Mouse (Mus musculus): ENCODE measurements around the gene Nalcn. TPM values are rescaled to one million over a fixed set of nuclear protein-coding genes. Genes with fewer than 3 reads are reported as not detected.

The Nalcn gene
- polyA plus RNA-seq, 1 experiment from 2014 or later: 2.0 TPM

GRCm38 (mm10) chr14:123566599-123566998, 60.3 kb downstream of the Nalcn start:
- Histone ChIP-seq H3K36me3 (no peaks in the 10 kb centered on the region), H3K4me3 (no peak overlapping the region), H3K27ac (replicated peaks) (no peak overlapping the region), H3K4me1 (no peaks in the 10 kb centered on the region), H3K9me3 (replicated peaks) (no peaks in the 10 kb centered on the region), H3K27me3 (ENCODE audit: low read depth, poor library complexity, severe bottlenecking) (no peaks in the 10 kb centered on the region)
- DNase-seq (ENCODE audit: low spot score): no peak
- 79% methylated on average over 2 of the region's 2 CpGs for WGBS

- H3K36me3 ChIP-seq: no peaks in the 10 kb centered on the region
- no peaks in the 10 kb centered on the region for H3K9me3 ChIP-seq (replicated peaks)
- no peaks in the 10 kb centered on the region for H3K27me3 ChIP-seq (ENCODE audit: low read depth, poor library complexity, severe bottlenecking)
- no peak overlapping the region for H3K27ac ChIP-seq (replicated peaks)
- no peak for DNase-seq (ENCODE audit: low spot score)
- no peak overlapping the region for H3K4me3 ChIP-seq
- H3K4me1 ChIP-seq: peaks cover 8% of the 10 kb centered on the region
Observed at GRCm38 (mm10) chr14:123555533-123555932, 71.4 kb downstream of the Nalcn start.

- no peak overlapping the region for H3K27ac ChIP-seq (replicated peaks)
- DNase-seq (ENCODE audit: low spot score): no peak
- H3K36me3 ChIP-seq: no peaks in the 10 kb centered on the region
- no peaks in the 10 kb centered on the region for H3K27me3 ChIP-seq (ENCODE audit: low read depth, poor library complexity, severe bottlenecking)
- no peaks in the 10 kb centered on the region for H3K9me3 ChIP-seq (replicated peaks)
- 79% methylated on average over 4 of the region's 4 CpGs for WGBS
- H3K4me3 ChIP-seq: no peak overlapping the region
- H3K4me1 ChIP-seq: peaks cover 8% of the 10 kb centered on the region
Observed at GRCm38 (mm10) chr14:123554936-123555335, 72.0 kb downstream of the Nalcn start.

- Histone ChIP-seq H3K4me1 (no peaks in the 10 kb centered on the region), H3K27me3 (ENCODE audit: low read depth, poor library complexity, severe bottlenecking) (no peaks in the 10 kb centered on the region), H3K4me3 (no peak overlapping the region), H3K36me3 (no peaks in the 10 kb centered on the region), H3K27ac (replicated peaks) (no peak overlapping the region), H3K9me3 (replicated peaks) (no peaks in the 10 kb centered on the region)
- DNase-seq (ENCODE audit: low spot score): no peak
Observed at GRCm38 (mm10) chr14:123542362-123542761, 84.6 kb downstream of the Nalcn start.

- Histone ChIP-seq H3K27ac (replicated peaks) (no peak overlapping the region), H3K27me3 (ENCODE audit: low read depth, poor library complexity, severe bottlenecking) (no peaks in the 10 kb centered on the region), H3K4me3 (no peak overlapping the region), H3K36me3 (no peaks in the 10 kb centered on the region), H3K9me3 (replicated peaks) (no peaks in the 10 kb centered on the region), H3K4me1 (peaks cover 9% of the 10 kb centered on the region)
- DNase-seq (ENCODE audit: low spot score): no peak
- 90% methylated on average over 2 of the region's 2 CpGs for WGBS
Observed at GRCm38 (mm10) chr14:123535636-123536035, 91.3 kb downstream of the Nalcn start.

- H3K9me3 ChIP-seq (replicated peaks): no peaks in the 10 kb centered on the region
- no peak overlapping the region for H3K4me3 ChIP-seq
- 92% methylated on average over 1 of the region's 1 CpGs for WGBS
- H3K27me3 ChIP-seq (ENCODE audit: low read depth, poor library complexity, severe bottlenecking): no peaks in the 10 kb centered on the region
- no peaks in the 10 kb centered on the region for H3K36me3 ChIP-seq
- H3K4me1 ChIP-seq: peaks cover 9% of the 10 kb centered on the region
- H3K27ac ChIP-seq (replicated peaks): no peak overlapping the region
- DNase-seq (ENCODE audit: low spot score): no peak
Observed at GRCm38 (mm10) chr14:123533000-123533399, 93.9 kb downstream of the Nalcn start.

GRCm38 (mm10) chr14:123531271-123531670, 95.7 kb downstream of the Nalcn start:
- Histone ChIP-seq H3K4me3 (no peak overlapping the region), H3K36me3 (no peaks in the 10 kb centered on the region), H3K9me3 (replicated peaks) (no peaks in the 10 kb centered on the region), H3K4me1 (peaks cover 9% of the 10 kb centered on the region), H3K27me3 (ENCODE audit: low read depth, poor library complexity, severe bottlenecking) (no peaks in the 10 kb centered on the region), H3K27ac (replicated peaks) (no peak overlapping the region)
- DNase-seq (ENCODE audit: low spot score): no peak
- WGBS: 25% methylated on average over 1 of the region's 1 CpGs

GRCm38 (mm10) chr14:123529143-123529542, 97.8 kb downstream of the Nalcn start:
- Histone ChIP-seq H3K4me3 (no peak overlapping the region), H3K27ac (replicated peaks) (no peak overlapping the region), H3K9me3 (replicated peaks) (no peaks in the 10 kb centered on the region), H3K4me1 (peaks cover 9% of the 10 kb centered on the region), H3K27me3 (ENCODE audit: low read depth, poor library complexity, severe bottlenecking) (no peaks in the 10 kb centered on the region), H3K36me3 (no peaks in the 10 kb centered on the region)
- no peak for DNase-seq (ENCODE audit: low spot score)

GRCm38 (mm10) chr14:123513376-123514141, 113.4 kb downstream of the Nalcn start:
- Histone ChIP-seq H3K9me3 (replicated peaks) (no peaks in the 10 kb centered on the region), H3K36me3 (no peaks in the 10 kb centered on the region), H3K27me3 (ENCODE audit: low read depth, poor library complexity, severe bottlenecking) (no peaks in the 10 kb centered on the region), H3K4me1 (peaks cover 33% of the 10 kb centered on the region), H3K4me3 (0 out of 2 replicates have a peak overlapping the region, but pooled peaks have one; percentile 5), H3K27ac (replicated peaks) (peak overlapping the region; percentile 77)
- peak; percentile 81 for DNase-seq (ENCODE audit: low spot score)
- WGBS: 23% methylated on average over 8 of the region's 8 CpGs

- H3K9me3 ChIP-seq (replicated peaks): no peaks in the 10 kb centered on the region
- 0 out of 2 replicates have a peak overlapping the region, but pooled peaks have one; percentile 0 for H3K4me3 ChIP-seq
- H3K4me1 ChIP-seq: peaks cover 33% of the 10 kb centered on the region
- WGBS: 57% methylated on average over 2 of the region's 2 CpGs
- DNase-seq (ENCODE audit: low spot score): no peak
- H3K27me3 ChIP-seq (ENCODE audit: low read depth, poor library complexity, severe bottlenecking): no peaks in the 10 kb centered on the region
- peak overlapping the region; percentile 70 for H3K27ac ChIP-seq (replicated peaks)
- no peaks in the 10 kb centered on the region for H3K36me3 ChIP-seq
Observed at GRCm38 (mm10) chr14:123512923-123513322, 114.0 kb downstream of the Nalcn start.

GRCm38 (mm10) chr14:123495544-123495943, 131.4 kb downstream of the Nalcn start:
- DNase-seq (ENCODE audit: low spot score): no peak
- H3K27me3 ChIP-seq (ENCODE audit: low read depth, poor library complexity, severe bottlenecking): peaks cover 15% of the 10 kb centered on the region; the same call in 1 of the 2 replicates
- no peaks in the 10 kb centered on the region for H3K9me3 ChIP-seq (replicated peaks)
- H3K4me1 ChIP-seq: no peaks in the 10 kb centered on the region
- no peak overlapping the region for H3K4me3 ChIP-seq
- no peaks in the 10 kb centered on the region for H3K36me3 ChIP-seq
- H3K27ac ChIP-seq (replicated peaks): no peak overlapping the region

- Histone ChIP-seq H3K4me3 (no peak overlapping the region), H3K9me3 (replicated peaks) (no peaks in the 10 kb centered on the region), H3K36me3 (no peaks in the 10 kb centered on the region), H3K27ac (replicated peaks) (no peak overlapping the region), H3K27me3 (ENCODE audit: low read depth, poor library complexity, severe bottlenecking) (peaks cover 22% of the 10 kb centered on the region; the same call in 1 of the 2 replicates), H3K4me1 (peaks cover 3% of the 10 kb centered on the region; the same call in 1 of the 2 replicates)
- no peak for DNase-seq (ENCODE audit: low spot score)
- WGBS: 69% methylated on average over 1 of the region's 1 CpGs
Observed at GRCm38 (mm10) chr14:123488575-123489207, 138.3 kb downstream of the Nalcn start.

- Histone ChIP-seq H3K36me3 (peaks cover 4% of the 10 kb centered on the region), H3K27ac (replicated peaks) (no peak overlapping the region), H3K4me3 (no peak overlapping the region), H3K4me1 (no peaks in the 10 kb centered on the region), H3K9me3 (replicated peaks) (peaks cover 4% of the 10 kb centered on the region; the same call in 1 of the 2 replicates), H3K27me3 (ENCODE audit: low read depth, poor library complexity, severe bottlenecking) (no peaks in the 10 kb centered on the region)
- 93% methylated on average over 1 of the region's 1 CpGs for WGBS
- DNase-seq (ENCODE audit: low spot score): no peak
Observed at GRCm38 (mm10) chr14:123462026-123462425, 164.9 kb downstream of the Nalcn start.
